7 mouse cellular contexts compared by ENCODE assay signal in genomic region chr9:58805601-58806318, GRCm38 (mm10). TPM values are rescaled to one million over a fixed set of nuclear protein-coding genes. Genes with fewer than 3 reads are reported as not detected.
DNase-seq lines count a peak whose midpoint lies in the region; ATAC-seq and TF ChIP-seq lines count a peak whose summit lies in the region.

No protein-coding gene starts in this region.

- peaks cover 6% of the 10 kb centered on the region; the same call in 1 of the 2 replicates for H3K4me1 ChIP-seq in hindbrain, postnatal 0 days (ENCODE audit: insufficient read depth, low read length)
- H3K4me1 ChIP-seq in liver, embryonic 11.5 days (replicated peaks; ENCODE audit: control insufficient read depth, insufficient read depth, low read length), result peaks cover 9% of the 10 kb centered on the region
- peaks cover 7% of the 10 kb centered on the region for H3K4me1 ChIP-seq in midbrain, embryonic 16.5 days (ENCODE audit: control insufficient read depth, insufficient read depth, low read length)
- no peaks in the 10 kb centered on the region; the same call in 1 of the 2 replicates for H3K4me1 ChIP-seq in testis, adult 2 months (ENCODE audit: control insufficient read depth, insufficient read depth, low read length)

- TF ChIP-seq POLR2A in testis, adult 2 months (IDR thresholded peaks at IDR 0.05; ENCODE audit: control insufficient read depth, low read depth, low read length), result no peak

- H3K9ac ChIP-seq in hindbrain, postnatal 0 days (replicated peaks; ENCODE audit: low read length), result no peak overlapping the region
- no peak overlapping the region for H3K9ac ChIP-seq in liver, embryonic 11.5 days (ENCODE audit: low read depth, low read length)
- H3K9ac ChIP-seq in midbrain, embryonic 16.5 days (ENCODE audit: low read depth, low read length), result no peak overlapping the region

- H3K27me3 ChIP-seq in hindbrain, postnatal 0 days (ENCODE audit: insufficient read depth, low read length), result no peaks in the 10 kb centered on the region
- 0 out of 2 replicates have a peak, but pooled peaks cover 2% of the 10 kb centered on the region for H3K27me3 ChIP-seq in liver, embryonic 11.5 days (replicated peaks; ENCODE audit: control insufficient read depth, insufficient read depth, low read length)
- H3K27me3 ChIP-seq in midbrain, embryonic 16.5 days (ENCODE audit: control insufficient read depth, insufficient read depth, low read depth, low read length), result no peaks in the 10 kb centered on the region
- no peaks in the 10 kb centered on the region for H3K27me3 ChIP-seq in testis, adult 2 months (ENCODE audit: control insufficient read depth, insufficient read depth, low read length)

- TF ChIP-seq CTCF in hindbrain, postnatal 0 days (IDR thresholded peaks at IDR 0.05; ENCODE audit: low read depth), result no peak
- no peak for TF ChIP-seq CTCF in testis, adult 2 months (IDR thresholded peaks at IDR 0.05; ENCODE audit: control insufficient read depth, insufficient read depth, insufficient replicate concordance, low read depth, low read length)

- 12% methylated on average over 15 of the region's 15 CpGs for WGBS in hindbrain, postnatal 0 days
- 11% methylated on average over 15 of the region's 15 CpGs for WGBS in liver, embryonic 11.5 days
- 13% methylated on average over 15 of the region's 15 CpGs for WGBS in midbrain, embryonic 16.5 days

- peak overlapping the region; percentile 53 for H3K4me2 ChIP-seq in hindbrain, postnatal 0 days (ENCODE audit: low read depth, low read length)
- H3K4me2 ChIP-seq in liver, embryonic 11.5 days, result peak overlapping the region; percentile 55
- H3K4me2 ChIP-seq in midbrain, embryonic 16.5 days (ENCODE audit: low read length), result peak overlapping the region; percentile 52

- H3K4me3 ChIP-seq in hindbrain, postnatal 0 days (ENCODE audit: low read length), result peak overlapping the region; percentile 19
- peak overlapping the region; percentile 20; the same call in 1 of the 2 replicates for H3K4me3 ChIP-seq in liver, embryonic 11.5 days (ENCODE audit: low read depth, low read length)
- peak overlapping the region; percentile 14; the same call in 1 of the 2 replicates for H3K4me3 ChIP-seq in midbrain, embryonic 16.5 days (ENCODE audit: low read depth, low read length)
- H3K4me3 ChIP-seq in testis, adult 2 months (ENCODE audit: control insufficient read depth, low read depth, low read length), result peak overlapping the region; percentile 2; the same call in 1 of the 2 replicates

- H3K36me3 ChIP-seq in hindbrain, postnatal 0 days (ENCODE audit: insufficient read depth, low read length), result no peaks in the 10 kb centered on the region
- H3K36me3 ChIP-seq in liver, embryonic 11.5 days (ENCODE audit: control insufficient read depth, insufficient read depth, low read length), result no peaks in the 10 kb centered on the region
- no peaks in the 10 kb centered on the region for H3K36me3 ChIP-seq in midbrain, embryonic 16.5 days (ENCODE audit: control insufficient read depth, insufficient read depth, low read length)
- no peaks in the 10 kb centered on the region for H3K36me3 ChIP-seq in testis, adult 2 months (ENCODE audit: control insufficient read depth, insufficient read depth, low read length)

- H3K9me3 ChIP-seq in hindbrain, postnatal 0 days (ENCODE audit: low read length), result no peaks in the 10 kb centered on the region
- no peaks in the 10 kb centered on the region for H3K9me3 ChIP-seq in liver, embryonic 11.5 days (ENCODE audit: control insufficient read depth, low read length)
- no peaks in the 10 kb centered on the region for H3K9me3 ChIP-seq in midbrain, embryonic 16.5 days (replicated peaks; ENCODE audit: control insufficient read depth, low read length, poor library complexity, severe bottlenecking)

- peak; percentile 21 for DNase-seq in NIH3T3 (ENCODE audit: low read depth)
- peak; percentile 75 for DNase-seq in brain, adult 2 months (ENCODE audit: low read depth, low spot score)
- peak; percentile 73 for DNase-seq in gastrocnemius, postnatal 10 days
- DNase-seq in hindbrain, postnatal 0 days (ENCODE audit: low spot score), result peak; percentile 70
- peak; percentile 76 for DNase-seq in liver, embryonic 11.5 days (ENCODE audit: low spot score)

- ATAC-seq in hindbrain, postnatal 0 days, result no peak
- ATAC-seq in liver, embryonic 11.5 days (replicated peaks; ENCODE audit: low FRiP score), result no peak
- ATAC-seq in midbrain, embryonic 16.5 days, result peak; percentile 54; the same call in 1 of the 2 replicates

- H3K27ac ChIP-seq in hindbrain, postnatal 0 days, result no peak overlapping the region
- no peak overlapping the region for H3K27ac ChIP-seq in liver, embryonic 11.5 days (ENCODE audit: low read depth, low read length)
- no peak overlapping the region for H3K27ac ChIP-seq in midbrain, embryonic 16.5 days (ENCODE audit: low read length)
- H3K27ac ChIP-seq in testis, adult 2 months (ENCODE audit: control insufficient read depth, insufficient read depth, low read depth, low read length), result no peak overlapping the region

RNA-seq across cellular contexts. Expression of gene Hcn4, which starts 17.5 kb away (rescaled TPM):
- under 1 TPM; 0.43 to 0.45 TPM for total RNA-seq in gastrocnemius, postnatal 10 days (2021)
- total RNA-seq in hindbrain, postnatal 0 days (2014; rRNA removed), result 33.6 and 38.6 TPM in 2 replicates
- polyA plus RNA-seq in hindbrain, postnatal 0 days (2015; fragmentation: Nextera tagmentation; extraction: Ambion mirVana), result 3.3 and 3.5 TPM in 2 replicates
- polyA plus RNA-seq in liver, embryonic 11.5 days (2014; fragmentation: Nextera tagmentation; extraction: Ambion mirVana), result 0.39 and 0.40 TPM in 2 replicates
- 3.0 and 3.5 TPM in 2 replicates for polyA plus RNA-seq in midbrain, embryonic 16.5 days (2015; fragmentation: Nextera tagmentation; extraction: Ambion mirVana)
- 0.09 and 0.16 TPM in 2 replicates for polyA plus RNA-seq in testis, adult 2 months (2012; rRNA removed)

Comparison
In these comparisons a context has a peak if more than half of its experiments do, and no peak if none do; other contexts are left out.
1. DNase-seq: peak in every context shown above with its lines; median percentile 76 in liver, embryonic 11.5 days; 75 in brain, adult 2 months; 73 in gastrocnemius, postnatal 10 days; 70 in hindbrain, postnatal 0 days; 21 in NIH3T3.